Mouse (Mus musculus): Measurements from ENCODE around the gene Ubxn11.

DNA sequence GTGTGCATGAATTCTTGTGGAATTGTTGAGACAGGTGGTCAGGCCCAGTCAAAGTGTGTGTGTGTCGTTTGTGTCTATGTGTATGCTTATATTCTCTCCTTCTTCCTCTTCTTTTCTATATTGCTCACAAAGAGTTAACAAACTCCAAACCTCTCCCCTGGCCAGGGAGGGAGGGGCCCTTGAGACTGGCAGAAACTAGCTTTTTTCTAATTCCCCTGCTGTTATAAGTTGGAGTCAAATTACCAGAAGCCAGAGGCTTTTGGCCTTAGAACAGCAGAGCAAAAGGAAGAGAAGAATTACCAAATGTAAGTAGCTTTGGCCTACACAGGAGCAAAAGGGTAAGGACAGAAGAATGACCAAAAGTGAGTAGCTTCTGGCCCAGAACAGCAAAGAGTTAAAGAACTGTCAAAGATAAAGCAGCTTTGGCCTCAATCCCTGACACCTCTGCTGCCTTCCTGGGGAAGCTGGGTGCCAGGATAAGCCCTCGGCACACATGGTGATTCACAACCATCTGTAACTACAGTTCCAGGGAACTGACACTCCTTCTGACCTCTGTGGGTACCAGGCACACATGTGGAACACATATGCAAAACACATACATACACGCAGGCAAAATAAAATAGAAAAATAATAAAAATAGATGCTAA, 34.0 kb downstream of the Ubxn11 start:
- no peak for TF ChIP-seq CTCF (IDR thresholded peaks at IDR 0.05; ENCODE audit: low read depth)
- TF ChIP-seq EP300 (IDR thresholded peaks at IDR 0.05; ENCODE audit: low read depth) = no peak
